Mouse (Mus musculus) left cerebral cortex, postnatal 25 days (tissue): ENCODE measurements around the gene Cdyl. TPM values are rescaled to one million over a fixed set of nuclear protein-coding genes. Genes with fewer than 3 reads are reported as not detected.

Experiments used
- DNase-seq, 2 experiments: peaks; one replicate each; pipeline ENCODE4 v3.0.0; 2022; ENCODE audit warnings: low spot score in 2 of 2, mixed read lengths in 1 of 2
- intact Hi-C: fragments of 180-260 bp; cut with DNase I; formaldehyde crosslinking; loops from one replicate; pipeline ENCODE4 v1.15.1; 2025
- total RNA-seq, 2 experiments: library from RNA; stranded (reverse); gene quantifications; 2 replicates each; pipeline ENCODE4 v1.2.3; 2021

Cdyl gene
- total RNA-seq, 2 experiments from 2014 or later = 30.1 to 32.9 TPM

GRCm38 (mm10) chr13:35875396-35875795 is 215.8 kb downstream of the Cdyl start:
- intact Hi-C loops = no loop called here
- peak in 1 of 2 experiments; percentile 66 for DNase-seq

- DNase-seq = no peak
- intact Hi-C loops = no loop called here
Observed at GRCm38 (mm10) chr13:35878282-35878681, 218.6 kb downstream of the Cdyl start.

- intact Hi-C loops = no loop called here
- DNase-seq = no peak
Observed at GRCm38 (mm10) chr13:35879068-35879467, 219.4 kb downstream of the Cdyl start.

GRCm38 (mm10) chr13:35879519-35879918 is 219.9 kb downstream of the Cdyl start:
- intact Hi-C loops = no loop called here

GRCm38 (mm10) chr13:35880555-35881046 is 221.0 kb downstream of the Cdyl start:
- DNase-seq = no peak
- intact Hi-C loops = no loop called here

More at GRCm38 (mm10) chr13:35879519-35879918, 219.9 kb downstream of the Cdyl start:
- no peak for DNase-seq

GRCm38 (mm10) chr13:35886121-35886725 is 226.6 kb downstream of the Cdyl start:
- intact Hi-C loops = no loop called here
- no peak for DNase-seq

GRCm38 (mm10) chr13:35892866-35893265 is 233.2 kb downstream of the Cdyl start:
- no peak for DNase-seq
- intact Hi-C loops = no loop called here

- no peak for DNase-seq
- intact Hi-C loops = no loop called here
Observed at GRCm38 (mm10) chr13:35905378-35905777, 245.7 kb downstream of the Cdyl start.

- peak; percentile 95 to 97 for DNase-seq
- intact Hi-C loops = no loop called here
Observed at GRCm38 (mm10) chr13:35905879-35906481, 246.3 kb downstream of the Cdyl start, which contains the start of gene Rpp40. Rpp40 (minus strand) TSS chr13:35906359.

GRCm38 (mm10) chr13:35911476-35911875 is 251.8 kb downstream of the Cdyl start:
- no peak for DNase-seq
- intact Hi-C loops = no loop called here

Other genes with a start within 250 kb of the Cdyl start
- 1 to 10 TPM; 4.4 to 5.8 TPM for gene Rpp40, start 246.5 kb downstream of the Cdyl start, total RNA-seq